Mouse (Mus musculus) activated CD4-positive, CD25-positive, alpha-beta regulatory T cell, adult 4 months (primary cell): Measurements from ENCODE around the gene P4ha1. TPM values are rescaled to one million over a fixed set of nuclear protein-coding genes. Genes with fewer than 3 reads are reported as not detected.
"Not testable (repeated sequence)": the region's sequence is repeated elsewhere in the genome, so short reads cannot be mapped to it uniquely, and the experiment has no call there.

Source experiments
- ATAC-seq: one replicate; pipeline ENCODE4 v1.8.0; 2017
- polyA plus RNA-seq, 2 experiments: library from polyadenylated mRNA; unstranded; fragments of 100-300 nt; shearing (Covaris generic); gene quantifications; one replicate each; pipeline ENCODE4 v1.2.1; 2017

Gene P4ha1
- polyA plus RNA-seq, 2 experiments from 2014 or later, result 36.8 to 37.7 TPM

GRCm38 (mm10) chr10:59369426-59369825 lies 46.3 kb downstream of the P4ha1 start:
- no peak for ATAC-seq

- ATAC-seq, result no peak
Measured at GRCm38 (mm10) chr10:59377906-59378305, 54.8 kb downstream of the P4ha1 start.

GRCm38 (mm10) chr10:59378728-59379127 lies 55.6 kb downstream of the P4ha1 start:
- ATAC-seq, result no peak

- ATAC-seq, result peak; percentile 78
Measured at GRCm38 (mm10) chr10:59379927-59380326, 56.8 kb downstream of the P4ha1 start.

GRCm38 (mm10) chr10:59380411-59380821 lies 57.3 kb downstream of the P4ha1 start:
- ATAC-seq, result peak; percentile 91

GRCm38 (mm10) chr10:59381563-59381962 lies 58.5 kb downstream of the P4ha1 start:
- not testable (repeated sequence) for ATAC-seq

GRCm38 (mm10) chr10:59386951-59387350 lies 63.9 kb downstream of the P4ha1 start:
- ATAC-seq, result no peak

GRCm38 (mm10) chr10:59389652-59390051 lies 66.6 kb downstream of the P4ha1 start:
- no peak for ATAC-seq

GRCm38 (mm10) chr10:59391907-59392306 lies 68.8 kb downstream of the P4ha1 start:
- peak; percentile 91 for ATAC-seq

- not testable (repeated sequence) for ATAC-seq
Measured at GRCm38 (mm10) chr10:59395461-59395860, 72.4 kb downstream of the P4ha1 start, which contains the start of gene Gm10273. Gene Gm10273 (plus strand): TSS chr10:59395632.

- ATAC-seq, result no peak
Measured at GRCm38 (mm10) chr10:59402899-59403792, 80.0 kb downstream of the P4ha1 start, which contains the start of gene Pla2g12b. Gene Pla2g12b (plus strand): TSS chr10:59403660.

GRCm38 (mm10) chr10:59403793-59404149 lies 80.7 kb downstream of the P4ha1 start:
- ATAC-seq, result no peak

GRCm38 (mm10) chr10:59408499-59408898 lies 85.4 kb downstream of the P4ha1 start:
- no peak for ATAC-seq

- ATAC-seq, result no peak
Measured at GRCm38 (mm10) chr10:59410264-59410663, 87.2 kb downstream of the P4ha1 start.

- ATAC-seq, result no peak
Measured at GRCm38 (mm10) chr10:59413711-59414110, 90.6 kb downstream of the P4ha1 start.

- no peak for ATAC-seq
Measured at GRCm38 (mm10) chr10:59416623-59417022, 93.5 kb downstream of the P4ha1 start.

- no peak for ATAC-seq
Measured at GRCm38 (mm10) chr10:59419516-59419915, 96.4 kb downstream of the P4ha1 start.

Other genes with a start within 250 kb of the P4ha1 start
- gene Sept10, start 101.4 kb upstream of the P4ha1 start, polyA plus RNA-seq, result 1 to 10 TPM; 2.9 to 3.1 TPM
- under 1 TPM; 0.46 to 0.91 TPM for gene Sowahc, start 101.3 kb upstream of the P4ha1 start, polyA plus RNA-seq
- gene Gm10273, start 72.3 kb downstream of the P4ha1 start, polyA plus RNA-seq, result 10 to 100 TPM; 37.3 to 71.3 TPM
- gene Pla2g12b, start 80.4 kb downstream of the P4ha1 start, polyA plus RNA-seq, result not detected
- gene Oit3, start 118.5 kb downstream of the P4ha1 start, polyA plus RNA-seq, result not detected